Mouse (Mus musculus): Measurements from ENCODE around the gene Creb3l1.

DNA sequence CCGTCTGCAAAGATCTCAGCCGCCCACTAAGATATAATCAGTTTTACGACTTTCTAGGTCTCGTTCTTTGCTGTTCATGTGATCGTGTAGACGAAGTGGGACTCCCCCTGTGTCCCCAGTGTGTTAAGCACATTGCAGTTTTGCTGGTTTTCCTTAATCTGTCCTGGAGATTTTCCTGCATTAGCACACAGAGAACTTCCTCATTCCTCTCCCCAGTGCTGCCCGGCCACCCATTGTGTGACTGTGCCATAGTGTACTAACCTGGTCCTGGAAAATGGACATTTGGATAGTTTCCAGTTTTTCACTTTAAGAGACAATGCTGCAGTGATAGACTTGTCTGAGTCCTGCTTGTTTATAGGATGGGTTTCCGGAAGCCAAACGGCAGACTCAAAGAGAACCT, 10.0 kb upstream of the Creb3l1 start:
- TF ChIP-seq CTCF (conservative IDR thresholded peaks at IDR 0.05; ENCODE audit: insufficient read depth, insufficient read length, low read depth, low read length) (no peak), POLR2A (IDR thresholded peaks at IDR 0.05; ENCODE audit: low read depth, low read length) (no peak)
